ENCODE assay signal across 14 mouse cellular contexts in the genomic region with DNA sequence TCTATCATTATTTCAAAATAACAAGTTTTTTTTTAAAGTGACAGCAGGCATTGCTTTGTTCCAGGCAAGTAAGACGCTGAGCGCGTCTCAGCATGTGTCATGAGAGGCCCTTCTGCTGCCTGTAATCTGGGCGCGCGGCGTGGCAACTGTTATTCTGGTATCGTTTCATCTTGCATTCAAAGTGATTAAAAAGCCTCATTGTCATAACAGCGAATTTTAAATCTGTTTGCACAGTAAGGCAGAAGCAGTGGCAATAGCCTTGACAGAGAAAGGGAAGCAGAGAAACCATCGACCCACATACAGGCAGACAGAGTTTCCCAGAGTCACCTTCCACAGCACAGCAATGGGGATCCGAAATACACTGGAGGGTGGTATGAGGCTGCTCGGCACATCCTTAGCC. TPM values are rescaled to one million over a fixed set of nuclear protein-coding genes. Genes with fewer than 3 reads are reported as not detected.
A peak's percentile ranks its signal among the peaks of the same experiment; 100 is the strongest.
DNase-seq lines count a peak whose midpoint lies in the region; ATAC-seq and TF ChIP-seq lines count a peak whose summit lies in the region.
"Had no signal": no experiment of that assay in that cellular context is flagged by ENCODE, and none has a peak within 500 bp of the region (broad histone marks: within the 10 kb centered on the region; RNA-seq: fewer than 3 reads in every experiment).

No protein-coding gene starts in this region.

- DNase-seq in cerebellum, postnatal 14 days: peak; percentile 58 to 70
- DNase-seq in cerebellum, adult 9-10 months: no peak
- DNase-seq in forebrain, postnatal 0 days: peak; percentile 90
- DNase-seq in layer of hippocampus, postnatal 14 days (ENCODE audit: low spot score in 2 of 2): peak; percentile 57 to 85
- DNase-seq in heart, postnatal 14 days: no peak
- DNase-seq: adrenal gland, postnatal 36 days; kidney, adult 18-20 months; liver; lung, postnatal 36 days had no signal

- H3K9me3 ChIP-seq in forebrain, postnatal 0 days (ENCODE audit: low read length): no peaks in the 10 kb centered on the region
- no peaks in the 10 kb centered on the region for H3K9me3 ChIP-seq in neural tube, embryonic 15.5 days (replicated peaks)
- H3K9me3 ChIP-seq: heart, embryonic 13.5 days; neural tube, embryonic 12.5 days had no signal

- H3K4me1 ChIP-seq in forebrain, postnatal 0 days (ENCODE audit: insufficient read depth): peaks cover 15% of the 10 kb centered on the region
- H3K4me1 ChIP-seq in neural tube, embryonic 15.5 days: peaks cover 22% of the 10 kb centered on the region; the same call in 1 of the 2 replicates
- H3K4me1 ChIP-seq: heart, embryonic 13.5 days had no signal

- intact Hi-C loops in heart, postnatal 14 days (cut with DNase I): no loop called here

- peak overlapping the region; percentile 90 for H3K27ac ChIP-seq in forebrain, postnatal 0 days (ENCODE audit: low read depth, low read length)
- peak overlapping the region; percentile 65 for H3K27ac ChIP-seq in neural tube, embryonic 15.5 days (replicated peaks)
- H3K27ac ChIP-seq: heart, embryonic 13.5 days; neural tube, embryonic 12.5 days had no signal

- H3K4me2 ChIP-seq in forebrain, postnatal 0 days (ENCODE audit: low read depth): no peak overlapping the region
- no peak overlapping the region for H3K4me2 ChIP-seq in neural tube, embryonic 15.5 days
- H3K4me2 ChIP-seq: heart, embryonic 13.5 days; neural tube, embryonic 12.5 days had no signal

- 25% methylated on average over 12 of the region's 12 CpGs for whole genome bisulfite sequencing in forebrain, postnatal 0 days
- WGBS in neural tube, embryonic 15.5 days: 53% methylated on average over 12 of the region's 12 CpGs

- no peaks in the 10 kb centered on the region for H3K27me3 ChIP-seq in forebrain, postnatal 0 days (ENCODE audit: insufficient read depth, low read length)
- peaks cover 10% of the 10 kb centered on the region for H3K27me3 ChIP-seq in neural tube, embryonic 15.5 days (replicated peaks)

- peak; percentile 92 for ATAC-seq in forebrain, postnatal 0 days
- no peak for ATAC-seq in neural tube, embryonic 15.5 days (ENCODE audit: low FRiP score)
- ATAC-seq in megakaryocyte, adult 5-6 weeks (ENCODE audit: poor library complexity, severe bottlenecking): no peak
- ATAC-seq in inflammation-experienced regulatory T-cells, adult 6 months: no peak

- no peak for TF ChIP-seq CTCF in forebrain, postnatal 0 days (IDR thresholded peaks at IDR 0.05; ENCODE audit: low read depth)

- H3K4me3 ChIP-seq in forebrain, postnatal 0 days (ENCODE audit: low read depth, low read length): no peak overlapping the region
- no peak overlapping the region for H3K4me3 ChIP-seq in neural tube, embryonic 15.5 days (replicated peaks)
- H3K4me3 ChIP-seq: heart, embryonic 13.5 days; neural tube, embryonic 12.5 days had no signal

- H3K36me3 ChIP-seq in forebrain, postnatal 0 days (ENCODE audit: insufficient read depth): no peaks in the 10 kb centered on the region
- H3K36me3 ChIP-seq in neural tube, embryonic 15.5 days: no peaks in the 10 kb centered on the region
- H3K36me3 ChIP-seq: heart, embryonic 13.5 days; neural tube, embryonic 12.5 days had no signal

- H3K9ac ChIP-seq in forebrain, postnatal 0 days: no peak overlapping the region; the same call in 1 of the 2 replicates
- H3K9ac ChIP-seq in neural tube, embryonic 15.5 days (replicated peaks): no peak overlapping the region
- H3K9ac ChIP-seq: heart, embryonic 13.5 days; neural tube, embryonic 12.5 days had no signal

RNA-seq across cellular contexts. Expression of gene Ythdf1, which starts 59.2 kb away (rescaled TPM):
- 26.0 and 31.2 TPM in 2 replicates for total RNA-seq in forebrain, postnatal 0 days (2014; rRNA removed)
- 49.9 and 51.7 TPM in 2 replicates for polyA plus RNA-seq in forebrain, postnatal 0 days (2015; fragmentation: Nextera tagmentation; extraction: Ambion mirVana)
- total RNA-seq in layer of hippocampus, postnatal 14 days (2021): 10 to 100 TPM; 63.5 to 65.7 TPM
- polyA plus RNA-seq in neural tube, embryonic 15.5 days (2015; fragmentation: Nextera tagmentation; extraction: Ambion mirVana): 48.2 and 50.0 TPM in 2 replicates
- total RNA-seq in heart, postnatal 14 days (2021): 10 to 100 TPM; 43.1 to 43.9 TPM
- 54.2 and 55.4 TPM in 2 replicates for total RNA-seq in megakaryocyte, adult 5-6 weeks (2015)
- total RNA-seq in megakaryocyte, adult 5-6 weeks (2017): 24.1 and 26.0 TPM in 2 replicates
- polyA plus RNA-seq in inflammation-experienced regulatory T-cells, adult 6 months (2017; shearing (Covaris generic)): 10 to 100 TPM in 2 of 3 experiments, 1 to 10 TPM in 1; 8.7 to 13.0 (median 10.2) TPM

Comparison
In these comparisons a context has a peak if more than half of its experiments do, and no peak if none do; other contexts are left out.
1. DNase-seq: peak in cerebellum, postnatal 14 days (2 of 2), forebrain, postnatal 0 days (single experiment) and layer of hippocampus, postnatal 14 days (2 of 2); none in cerebellum, adult 9-10 months (single experiment) and heart, postnatal 14 days (0 of 2).